Mouse (Mus musculus) spleen, postnatal 10 days (tissue): ENCODE measurements at regions not wholly inside any gene's neighbourhood (a gene's known extent, or its start where the extent isn't known, plus 50 kb on each side); places are given as distances from the start of the nearest gene placed in this dataset.

Experiments used
- DNase-seq, 2 experiments: peaks; one replicate each; pipeline ENCODE4 v3.0.0; 2021 to 2022; ENCODE audit warnings: low spot score in 2 of 2

GRCm38 (mm10) chr7:82921722-82922121, 54.6 kb downstream of the Mex3b start:
- no peak for DNase-seq

GRCm38 (mm10) chr7:82923220-82924071, 56.3 kb downstream of the Mex3b start:
- no peak for DNase-seq

GRCm38 (mm10) chr7:82924092-82924491, 57.0 kb downstream of the Mex3b start:
- no peak for DNase-seq

GRCm38 (mm10) chr7:82938311-82938710, 71.2 kb downstream of the Mex3b start:
- no peak for DNase-seq

GRCm38 (mm10) chr7:82939536-82939935, 72.4 kb downstream of the Mex3b start:
- DNase-seq, result no peak

- no peak for DNase-seq
Measured at GRCm38 (mm10) chr7:82943376-82943775, 76.2 kb downstream of the Mex3b start.

- no peak for DNase-seq
Measured at GRCm38 (mm10) chr7:82943797-82944196, 76.7 kb downstream of the Mex3b start.

- DNase-seq, result no peak
Measured at GRCm38 (mm10) chr7:82949372-82949771, 82.2 kb downstream of the Mex3b start.

GRCm38 (mm10) chr7:82957208-82957977, 90.3 kb downstream of the Mex3b start:
- no peak for DNase-seq

GRCm38 (mm10) chr7:82970599-82970998, 103.5 kb downstream of the Mex3b start:
- no peak for DNase-seq

GRCm38 (mm10) chr7:82971244-82971643, 104.1 kb downstream of the Mex3b start:
- no peak for DNase-seq

- no peak for DNase-seq
Measured at GRCm38 (mm10) chr7:82972214-82973006, 105.3 kb downstream of the Mex3b start.

GRCm38 (mm10) chr7:82990708-82991107, 123.6 kb downstream of the Mex3b start:
- DNase-seq, result no peak

GRCm38 (mm10) chr7:82993136-82993535, 126.0 kb downstream of the Mex3b start:
- DNase-seq, result no peak

- DNase-seq, result no peak
Measured at GRCm38 (mm10) chr7:82998848-82999247, 131.7 kb downstream of the Mex3b start.

- DNase-seq, result no peak
Measured at GRCm38 (mm10) chr7:83007540-83007939, 140.4 kb downstream of the Mex3b start.

GRCm38 (mm10) chr7:83012145-83012544, 145.0 kb downstream of the Mex3b start:
- DNase-seq, result no peak

GRCm38 (mm10) chr7:83014725-83015690, 147.9 kb downstream of the Mex3b start:
- DNase-seq, result no peak

GRCm38 (mm10) chr7:83015756-83016155, 148.6 kb downstream of the Mex3b start:
- no peak for DNase-seq

GRCm38 (mm10) chr7:83016566-83016965, 149.4 kb downstream of the Mex3b start:
- DNase-seq, result no peak

- DNase-seq, result no peak
Measured at GRCm38 (mm10) chr7:83020584-83020983, 153.5 kb downstream of the Mex3b start.
